Mouse (Mus musculus) embryonic facial prominence, embryonic 12.5 days (tissue): ENCODE results near the gene Prickle1. TPM values are rescaled to one million over a fixed set of nuclear protein-coding genes. Genes with fewer than 3 reads are reported as not detected.

ENCODE experiments used
- ATAC-seq: fragments of 200-750 bp; cut with Nextera tagmentation; 2 replicates; pipeline ENCODE4 v1.8.0; 2017; ENCODE audit not compliant: insufficient number of reproducible peaks, insufficient read depth, low FRiP score, low TSS enrichment
- H3K27ac ChIP-seq: fragments of 300-500 bp; sonication (generic); 2 replicates; pipeline ENCODE4 v1.5.1; 2016; ENCODE audit warnings: mild to moderate bottlenecking
- H3K27me3 ChIP-seq: fragments of 300-500 bp; sonication (generic); 2 replicates; pipeline ENCODE4 v1.6.1; 2016; ENCODE audit warnings: mild to moderate bottlenecking, moderate library complexity
- H3K36me3 ChIP-seq: fragments of 300-500 bp; sonication (generic); 2 replicates; pipeline ENCODE4 v1.6.1; 2016; ENCODE audit warnings: mild to moderate bottlenecking
- H3K4me1 ChIP-seq: fragments of 300-500 bp; sonication (generic); 2 replicates; pipeline ENCODE4 v1.6.1; 2016
- H3K4me2 ChIP-seq: fragments of 300-500 bp; sonication (generic); replicated peaks from 2 replicates; pipeline ENCODE4 v1.6.1; 2016; ENCODE audit warnings: mild to moderate bottlenecking, moderate library complexity
- H3K4me3 ChIP-seq: fragments of 300-500 bp; sonication (generic); 2 replicates; pipeline ENCODE4 v1.5.1; 2016; ENCODE audit warnings: mild to moderate bottlenecking
- H3K9ac ChIP-seq: fragments of 300-500 bp; sonication (generic); 2 replicates; pipeline ENCODE4 v1.6.1; 2016; ENCODE audit warnings: mild to moderate bottlenecking, moderate library complexity
- H3K9me3 ChIP-seq: fragments of 300-500 bp; sonication (generic); 2 replicates; pipeline ENCODE4 v1.6.1; 2016; ENCODE audit warnings: mild to moderate bottlenecking, moderate library complexity
- WGBS: fragments of 180-500 bp; shearing (Covaris S2); methylation state at CpG from one replicate; pipeline ENCODE4 v1.1.7; 2016; 5-methylcytosine and 5-hydroxymethylcytosine counted together
- polyA plus RNA-seq: library from polyadenylated mRNA; unstranded; fragments of >200 nt; fragmentation: Nextera tagmentation; extraction: Ambion mirVana; gene quantifications from 2 replicates; pipeline ENCODE4 v1.2.1, GENCODE M21; 2016

Prickle1 gene
- polyA plus RNA-seq, 1 experiment from 2014 or later = 51.8 TPM

DNA sequence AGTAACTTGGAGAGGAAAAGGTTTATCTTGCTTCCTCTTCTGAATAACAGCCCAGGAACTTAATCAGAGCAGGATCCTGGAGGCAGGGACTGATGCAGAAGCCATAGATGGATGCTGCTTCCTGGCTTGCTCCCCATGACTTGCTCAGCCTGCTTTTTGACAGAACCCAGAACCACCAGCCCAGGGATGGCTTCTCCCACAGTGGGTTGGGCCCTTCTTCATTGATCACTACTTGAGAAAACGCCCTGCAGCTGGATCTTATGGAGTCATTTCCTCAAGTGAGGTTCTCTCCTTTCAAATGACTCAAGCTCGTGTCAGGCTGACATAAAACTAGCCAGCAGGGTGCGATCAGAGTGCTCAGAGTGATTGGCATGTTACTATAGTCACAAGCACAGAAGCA, 19.3 kb upstream of the Prickle1 start:
- 78% methylated on average over 3 of the region's 3 CpGs for WGBS
- H3K4me1 ChIP-seq = peaks cover 12% of the 10 kb centered on the region; the same call in 1 of the 2 replicates
- no peaks in the 10 kb centered on the region for H3K27me3 ChIP-seq
- no peak overlapping the region for H3K27ac ChIP-seq
- peaks cover 8% of the 10 kb centered on the region; the same call in 1 of the 2 replicates for H3K9me3 ChIP-seq
- H3K9ac ChIP-seq = no peak overlapping the region
- H3K4me2 ChIP-seq = no peak overlapping the region
- no peak overlapping the region for H3K4me3 ChIP-seq
- ATAC-seq = no peak
- no peaks in the 10 kb centered on the region for H3K36me3 ChIP-seq

DNA sequence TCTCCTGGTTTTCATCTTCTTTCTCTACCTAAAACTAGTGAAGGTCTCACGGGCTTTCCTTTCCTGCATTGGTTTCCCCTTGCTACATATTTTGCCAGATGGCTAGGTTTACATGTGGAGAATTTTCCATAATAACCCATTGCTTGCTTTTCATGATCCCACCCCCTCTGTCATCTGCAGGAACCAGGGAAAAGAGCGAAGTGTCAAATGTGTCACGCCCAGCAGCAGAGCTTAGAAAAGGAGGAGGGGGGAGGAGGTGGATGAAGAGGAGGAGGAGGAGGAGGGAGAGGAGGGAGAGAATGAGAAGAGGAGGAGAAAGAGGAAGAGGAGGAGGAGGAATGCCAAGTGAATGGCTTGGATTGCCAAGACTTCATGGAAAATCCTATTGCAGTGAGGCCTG, 17.9 kb upstream of the Prickle1 start:
- H3K36me3 ChIP-seq = no peaks in the 10 kb centered on the region
- no peak overlapping the region for H3K9ac ChIP-seq
- H3K4me2 ChIP-seq = no peak overlapping the region
- ATAC-seq = no peak
- H3K9me3 ChIP-seq = peaks cover 8% of the 10 kb centered on the region; the same call in 1 of the 2 replicates
- no peak overlapping the region for H3K27ac ChIP-seq
- no peak overlapping the region for H3K4me3 ChIP-seq
- no peaks in the 10 kb centered on the region for H3K27me3 ChIP-seq
- peaks cover 12% of the 10 kb centered on the region; the same call in 1 of the 2 replicates for H3K4me1 ChIP-seq
- 53% methylated on average over 3 of the region's 3 CpGs for WGBS

DNA sequence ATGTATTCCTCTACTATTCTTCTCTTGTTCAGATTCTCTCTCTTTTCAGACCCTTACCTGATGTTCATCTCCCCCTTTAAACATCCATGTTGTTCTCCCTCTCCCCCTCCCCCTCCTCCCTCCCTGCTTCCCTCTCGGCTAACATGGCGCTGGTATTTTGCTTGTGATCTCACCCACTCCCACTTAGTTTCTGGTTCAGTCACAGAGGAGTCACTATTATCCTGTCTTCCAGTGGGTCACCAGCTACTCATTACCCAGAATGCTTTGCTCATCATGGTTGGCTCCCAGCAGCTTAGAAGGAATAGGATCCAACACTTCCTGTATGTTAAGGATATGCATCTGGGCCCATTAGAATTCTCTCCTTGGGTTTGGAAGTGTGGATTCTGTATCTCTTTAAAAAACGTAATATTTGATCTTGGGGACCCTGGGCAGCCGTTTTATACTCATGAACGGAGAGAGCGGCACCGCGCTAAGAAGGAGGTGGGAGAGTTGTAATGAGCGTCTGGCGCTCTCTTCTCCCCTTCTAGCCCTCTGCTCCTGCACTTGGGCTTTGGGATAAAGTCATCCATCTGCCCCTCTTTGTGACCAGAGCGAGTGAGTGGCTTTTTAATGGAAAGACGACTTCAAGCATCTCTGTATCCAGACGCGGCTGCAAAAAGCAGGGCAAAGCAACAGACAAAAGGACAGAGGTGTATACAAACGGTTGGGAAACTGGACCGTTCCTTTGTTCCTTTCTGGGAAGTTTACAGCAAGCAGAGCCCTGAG, 16.0 kb upstream of the Prickle1 start:
- H3K4me3 ChIP-seq = no peak overlapping the region

DNA sequence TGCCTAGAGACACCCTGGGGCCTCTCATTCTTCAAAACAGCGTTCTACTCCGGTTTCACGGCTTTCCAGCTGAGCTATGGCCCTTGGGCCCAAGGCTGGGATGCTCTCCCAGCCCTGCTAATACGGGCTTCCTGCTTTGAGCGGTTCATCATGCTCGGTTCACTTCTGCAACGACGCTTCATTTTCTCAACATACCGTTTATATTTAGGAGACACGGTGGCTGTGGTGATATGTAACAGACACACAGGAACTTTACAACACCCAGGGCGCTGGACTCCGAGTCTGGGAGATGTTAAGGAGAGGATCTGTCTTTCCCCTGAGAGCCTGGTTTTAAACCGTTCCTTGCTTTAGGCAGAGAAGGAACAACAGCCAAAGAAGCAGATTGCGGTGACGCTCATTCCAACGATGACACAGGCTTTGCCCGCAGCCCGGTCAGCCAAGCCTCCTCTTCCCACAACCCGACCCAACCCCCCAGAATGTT, 15.1 kb upstream of the Prickle1 start:
- Histone ChIP-seq H3K4me1 (peaks cover 12% of the 10 kb centered on the region; the same call in 1 of the 2 replicates), H3K27ac (peak overlapping the region; percentile 12; the same call in 1 of the 2 replicates), H3K9me3 (peaks cover 6% of the 10 kb centered on the region; the same call in 1 of the 2 replicates), H3K4me2 (no peak overlapping the region), H3K36me3 (no peaks in the 10 kb centered on the region), H3K27me3 (no peaks in the 10 kb centered on the region), H3K9ac (no peak overlapping the region), H3K4me3 (no peak overlapping the region)
- ATAC-seq = no peak
- 49% methylated on average over 19 of the region's 19 CpGs for WGBS

More for the DNA sequence above, 16.0 kb upstream of the Prickle1 start:
- WGBS = 89% methylated on average over 16 of the region's 16 CpGs
- H3K4me1 ChIP-seq = peaks cover 12% of the 10 kb centered on the region; the same call in 1 of the 2 replicates
- no peaks in the 10 kb centered on the region for H3K36me3 ChIP-seq
- no peak overlapping the region for H3K4me2 ChIP-seq
- ATAC-seq = no peak
- no peak overlapping the region for H3K27ac ChIP-seq
- peaks cover 8% of the 10 kb centered on the region; the same call in 1 of the 2 replicates for H3K9me3 ChIP-seq
- no peak overlapping the region for H3K9ac ChIP-seq
- H3K27me3 ChIP-seq = no peaks in the 10 kb centered on the region

DNA sequence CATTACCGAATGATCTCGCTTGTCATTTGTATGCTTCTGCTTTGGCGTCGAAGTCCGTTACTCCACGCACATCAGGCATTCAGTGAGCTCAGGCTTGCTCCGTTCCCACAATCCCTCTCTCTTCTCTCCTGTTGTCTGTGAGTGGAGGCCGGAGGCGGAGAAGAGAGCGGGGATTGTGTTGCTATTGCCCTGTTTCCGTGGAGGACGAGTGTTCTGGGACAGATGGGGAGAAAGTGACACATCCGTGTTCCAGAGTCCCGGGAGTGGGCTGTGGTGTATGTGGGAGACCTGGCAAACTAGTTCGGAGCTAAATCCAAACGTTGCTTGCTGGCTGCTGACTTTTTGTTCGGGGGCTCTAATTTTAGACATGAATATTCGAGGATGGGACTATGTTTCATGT, 14.6 kb upstream of the Prickle1 start:
- no peak overlapping the region for H3K9ac ChIP-seq
- no peak overlapping the region for H3K4me3 ChIP-seq
- 0 out of 2 replicates have a peak, but pooled peaks cover 5% of the 10 kb centered on the region for H3K9me3 ChIP-seq
- no peak for ATAC-seq
- H3K27ac ChIP-seq = peak overlapping the region; percentile 12; the same call in 1 of the 2 replicates
- no peaks in the 10 kb centered on the region for H3K27me3 ChIP-seq
- H3K36me3 ChIP-seq = no peaks in the 10 kb centered on the region
- no peak overlapping the region for H3K4me2 ChIP-seq
- WGBS = 79% methylated on average over 18 of the region's 18 CpGs
- H3K4me1 ChIP-seq = peaks cover 12% of the 10 kb centered on the region; the same call in 1 of the 2 replicates

DNA sequence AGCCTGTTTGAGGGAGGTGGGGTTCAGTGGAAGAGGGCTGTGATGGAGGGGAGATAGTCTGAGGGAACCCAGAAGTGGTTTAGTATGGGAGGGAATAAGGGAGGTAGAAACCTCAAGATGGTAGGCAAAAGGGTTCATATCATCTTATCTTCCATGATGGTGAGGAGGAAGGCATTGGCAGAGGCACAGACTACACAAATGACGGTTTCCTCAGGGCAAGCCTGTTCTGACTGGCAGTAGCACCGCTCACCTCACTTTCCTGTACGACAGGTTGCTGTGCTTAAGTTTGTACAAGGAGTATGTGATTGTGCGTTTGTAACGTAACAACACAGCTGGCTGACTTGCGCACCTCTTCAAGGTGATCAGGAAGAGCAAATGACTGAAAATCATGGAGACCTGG, 7.2 kb upstream of the Prickle1 start:
- 86% methylated on average over 6 of the region's 6 CpGs for WGBS
- no peak for ATAC-seq

DNA sequence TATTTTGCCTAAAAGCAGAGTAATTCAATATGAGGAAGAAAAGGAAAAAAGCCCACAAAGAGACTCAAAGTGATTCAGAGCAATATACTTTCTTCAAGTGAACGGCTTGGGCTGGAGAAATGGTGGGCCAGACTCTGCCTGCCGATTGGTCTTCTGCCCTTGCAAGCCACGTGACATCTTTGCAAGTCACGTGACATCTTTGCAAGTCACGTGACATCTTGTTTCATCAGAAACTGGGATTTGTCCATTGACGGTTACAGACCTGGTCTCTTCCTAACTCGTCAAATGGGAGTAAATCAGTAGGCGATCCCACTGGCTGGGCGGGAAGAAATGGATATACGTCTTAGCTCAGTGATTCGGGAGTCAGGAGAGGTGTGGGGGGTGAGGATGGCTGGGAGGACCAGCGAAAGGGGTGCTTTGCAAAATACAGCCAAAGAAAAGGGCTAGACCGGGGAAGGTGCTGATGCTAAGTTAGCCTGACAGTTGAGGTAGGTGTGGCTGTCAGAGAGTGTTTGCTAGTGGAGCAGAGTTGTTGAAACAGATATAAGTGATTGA, 5.8 kb upstream of the Prickle1 start:
- Histone ChIP-seq H3K4me1 (peaks cover 4% of the 10 kb centered on the region), H3K27me3 (no peaks in the 10 kb centered on the region), H3K9ac (no peak overlapping the region), H3K4me3 (no peak overlapping the region), H3K4me2 (no peak overlapping the region), H3K9me3 (no peaks in the 10 kb centered on the region), H3K36me3 (no peaks in the 10 kb centered on the region), H3K27ac (no peak overlapping the region)
- no peak for ATAC-seq
- WGBS = 88% methylated on average over 13 of the region's 13 CpGs

More for the DNA sequence above, 7.2 kb upstream of the Prickle1 start:
- Histone ChIP-seq H3K9ac (no peak overlapping the region), H3K4me3 (no peak overlapping the region), H3K4me1 (no peaks in the 10 kb centered on the region), H3K4me2 (no peak overlapping the region), H3K27me3 (no peaks in the 10 kb centered on the region), H3K36me3 (no peaks in the 10 kb centered on the region), H3K9me3 (no peaks in the 10 kb centered on the region), H3K27ac (no peak overlapping the region)

DNA sequence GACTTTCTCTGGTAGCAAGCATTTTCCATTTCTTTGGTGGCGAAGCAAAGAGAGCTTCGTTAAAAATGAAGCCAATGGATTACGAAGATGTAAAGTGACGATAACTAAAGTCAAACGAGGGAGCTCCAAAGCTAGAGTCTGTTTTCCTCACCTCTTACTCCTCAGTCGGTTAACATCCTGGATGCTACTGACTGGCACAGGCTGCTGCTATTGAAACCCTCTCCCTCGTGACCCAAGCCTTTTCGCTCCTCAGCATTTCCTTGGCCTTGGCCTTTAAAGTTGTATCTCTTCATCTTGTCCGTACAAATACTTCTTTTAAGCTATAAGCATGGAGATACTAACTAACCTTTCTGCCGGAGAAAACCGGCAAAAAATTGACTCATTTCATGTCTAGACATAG, 1.3 kb upstream of the Prickle1 start:
- Histone ChIP-seq H3K4me1 (peaks cover 19% of the 10 kb centered on the region), H3K27me3 (no peaks in the 10 kb centered on the region), H3K4me3 (no peak overlapping the region), H3K27ac (no peak overlapping the region), H3K4me2 (peak overlapping the region; percentile 79), H3K36me3 (no peaks in the 10 kb centered on the region), H3K9ac (no peak overlapping the region), H3K9me3 (no peaks in the 10 kb centered on the region)
- 64% methylated on average over 11 of the region's 11 CpGs for WGBS
- no peak for ATAC-seq

DNA sequence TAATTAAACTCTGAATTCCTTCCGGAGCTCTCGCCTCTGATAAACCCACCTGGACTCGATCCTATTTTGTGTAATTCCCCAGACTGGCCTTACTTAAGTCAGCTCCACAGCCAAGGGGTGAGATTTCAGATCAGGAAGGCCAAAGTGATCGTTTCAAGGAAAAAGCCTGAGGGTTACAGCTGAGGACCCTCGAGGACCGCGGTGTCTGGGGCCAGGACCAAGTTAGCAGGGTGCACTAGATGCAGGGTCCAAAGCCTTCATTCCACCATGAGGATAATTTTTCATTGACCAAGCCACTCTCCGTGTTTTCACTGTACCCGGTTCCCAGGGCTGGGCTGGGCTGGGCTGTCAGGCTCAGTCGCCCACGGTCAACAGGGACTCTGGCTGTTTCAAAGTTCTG, 594 bp upstream of the Prickle1 start:
- Histone ChIP-seq H3K27ac (peak overlapping the region; percentile 98), H3K4me1 (peaks cover 25% of the 10 kb centered on the region), H3K4me2 (peak overlapping the region; percentile 79), H3K4me3 (peak overlapping the region; percentile 99), H3K36me3 (no peaks in the 10 kb centered on the region), H3K27me3 (no peaks in the 10 kb centered on the region), H3K9me3 (no peaks in the 10 kb centered on the region), H3K9ac (peak overlapping the region; percentile 97)
- ATAC-seq = 0 out of 2 replicates have a peak, but pooled peaks have one; percentile 35
- WGBS = 0% methylated on average over 11 of the region's 11 CpGs

DNA sequence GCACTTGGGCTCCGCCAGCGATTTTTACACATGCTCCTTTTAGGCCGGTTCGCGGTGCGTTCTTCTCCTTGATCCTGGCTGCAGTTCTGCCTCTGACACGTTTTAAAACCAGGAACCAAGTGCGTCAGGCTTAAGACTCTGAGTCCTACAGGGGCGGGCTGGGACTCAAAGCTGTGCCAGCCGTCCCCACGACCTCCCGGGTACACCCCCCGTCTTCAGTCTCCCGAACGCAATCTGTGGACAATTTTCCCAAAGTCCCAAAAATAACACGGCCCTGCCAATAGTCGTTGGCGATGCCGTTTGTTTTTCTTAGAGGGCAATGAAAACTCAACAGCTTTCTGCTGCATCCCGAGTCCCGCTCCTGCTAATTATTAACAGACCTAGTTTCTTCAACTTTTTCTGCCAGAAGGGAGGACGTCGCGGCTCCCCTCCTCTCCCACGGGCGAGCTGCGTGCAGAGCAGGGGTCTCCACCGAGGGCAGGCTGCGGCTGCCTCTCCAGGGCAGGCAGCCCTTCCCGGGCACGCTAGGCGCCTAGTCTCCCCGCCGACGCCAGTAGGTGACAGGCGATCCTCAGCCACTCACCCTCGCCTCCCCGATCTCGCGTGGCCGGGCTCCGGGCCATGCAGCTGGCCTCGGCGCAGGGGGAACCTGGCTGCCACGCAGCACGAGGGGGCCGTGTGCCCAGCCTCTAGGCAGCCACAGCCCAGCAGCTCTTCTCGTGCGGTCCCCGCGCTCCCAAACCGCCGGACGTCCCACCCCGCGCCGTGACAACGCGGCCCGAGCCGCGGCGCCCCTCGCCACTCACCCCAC, 598 bp downstream of the Prickle1 start:
- WGBS = under 1% methylated on average over 64 of the region's 64 CpGs
- peak; percentile 55 for ATAC-seq
- H3K4me1 ChIP-seq = peaks cover 37% of the 10 kb centered on the region
- peak overlapping the region; percentile 79 for H3K4me2 ChIP-seq
- no peaks in the 10 kb centered on the region for H3K9me3 ChIP-seq
- no peaks in the 10 kb centered on the region for H3K27me3 ChIP-seq
- H3K4me3 ChIP-seq = peak overlapping the region; percentile 99
- H3K36me3 ChIP-seq = no peaks in the 10 kb centered on the region
- H3K9ac ChIP-seq = peak overlapping the region; percentile 97
- peak overlapping the region; percentile 98 for H3K27ac ChIP-seq

DNA sequence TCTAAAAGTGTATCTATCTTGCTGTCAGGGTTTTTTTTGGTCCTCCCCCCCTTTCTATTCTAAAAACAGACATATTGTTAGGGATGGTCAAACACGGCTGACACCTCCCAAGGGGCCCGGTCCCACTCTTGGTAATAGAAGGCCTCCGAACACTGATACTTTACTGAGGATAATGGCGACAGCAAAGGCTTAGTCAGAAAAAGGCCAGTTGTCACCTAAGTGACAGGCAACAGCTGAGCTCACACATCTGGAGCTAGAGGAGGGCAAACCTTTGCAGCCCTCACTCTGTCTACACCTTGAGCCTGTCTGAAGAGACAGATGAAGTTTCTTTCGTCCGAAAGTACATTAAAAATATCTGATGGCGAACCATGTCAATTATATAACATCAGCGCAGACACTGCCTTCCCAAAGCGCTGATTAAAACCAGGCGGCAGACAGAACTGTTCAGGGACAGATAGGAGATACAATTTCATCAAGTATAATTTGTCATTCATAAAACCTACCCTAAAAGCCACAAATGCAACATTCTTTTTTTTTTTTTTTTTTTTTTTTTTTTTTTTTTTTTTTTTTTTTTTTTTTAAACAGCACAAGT, 1.3 kb downstream of the Prickle1 start:
- peak overlapping the region; percentile 98 for H3K27ac ChIP-seq
- peaks cover 44% of the 10 kb centered on the region for H3K4me1 ChIP-seq
- H3K4me2 ChIP-seq = peak overlapping the region; percentile 79
- peak overlapping the region; percentile 99 for H3K4me3 ChIP-seq
- H3K9me3 ChIP-seq = no peaks in the 10 kb centered on the region
- H3K9ac ChIP-seq = peak overlapping the region; percentile 39; the same call in 1 of the 2 replicates
- 7% methylated on average over 10 of the region's 10 CpGs for WGBS
- H3K27me3 ChIP-seq = no peaks in the 10 kb centered on the region
- ATAC-seq = no peak
- no peaks in the 10 kb centered on the region for H3K36me3 ChIP-seq
